Mouse (Mus musculus) induced T-regulatory cell, adult 2 months (primary cell): ENCODE results near the gene Slc6a17.

Experiments used
- DNase-seq: peaks from one replicate; pipeline ENCODE4 v3.0.0-alpha.2; 2012; ENCODE audit warnings: low read depth

Slc6a17 gene

GRCm38 (mm10) chr3:107462160-107462559 lies 55.7 kb downstream of the Slc6a17 start:
- DNase-seq = peak; percentile 74

- no peak for DNase-seq
Observed at GRCm38 (mm10) chr3:107459773-107460431, 57.9 kb downstream of the Slc6a17 start.

- peak; percentile 22 for DNase-seq
Observed at GRCm38 (mm10) chr3:107459196-107459772, 58.5 kb downstream of the Slc6a17 start, which contains the start of gene Kcnc4. Gene Kcnc4, minus strand, starts transcription at chr3:107459552.

GRCm38 (mm10) chr3:107458528-107459195 lies 59.2 kb downstream of the Slc6a17 start:
- peak; percentile 27 for DNase-seq

- DNase-seq = no peak
Observed at GRCm38 (mm10) chr3:107458104-107458503, 59.7 kb downstream of the Slc6a17 start.

GRCm38 (mm10) chr3:107454280-107454679 lies 63.5 kb downstream of the Slc6a17 start:
- DNase-seq = no peak

- DNase-seq = no peak
Observed at GRCm38 (mm10) chr3:107446822-107447221, 71.0 kb downstream of the Slc6a17 start.

GRCm38 (mm10) chr3:107443866-107444265 lies 74.0 kb downstream of the Slc6a17 start:
- DNase-seq = no peak

GRCm38 (mm10) chr3:107442191-107442590 lies 75.6 kb downstream of the Slc6a17 start:
- no peak for DNase-seq

GRCm38 (mm10) chr3:107441306-107441705 lies 76.5 kb downstream of the Slc6a17 start:
- DNase-seq = no peak

- DNase-seq = no peak
Observed at GRCm38 (mm10) chr3:107439280-107439679, 78.5 kb downstream of the Slc6a17 start.

- DNase-seq = no peak
Observed at GRCm38 (mm10) chr3:107437666-107438065, 80.2 kb downstream of the Slc6a17 start.

GRCm38 (mm10) chr3:107436434-107436833 lies 81.4 kb downstream of the Slc6a17 start:
- DNase-seq = no peak

GRCm38 (mm10) chr3:107433614-107434013 lies 84.2 kb downstream of the Slc6a17 start:
- DNase-seq = no peak

- DNase-seq = no peak
Observed at GRCm38 (mm10) chr3:107431268-107431667, 86.5 kb downstream of the Slc6a17 start.

- no peak for DNase-seq
Observed at GRCm38 (mm10) chr3:107424258-107425041, 93.4 kb downstream of the Slc6a17 start.

- DNase-seq = no peak
Observed at GRCm38 (mm10) chr3:107420156-107420555, 97.7 kb downstream of the Slc6a17 start.
